Mouse (Mus musculus) small intestine, adult 2 months (tissue): Measurements from ENCODE around the gene Fank1.

Experiments
- CTCF ChIP-seq: fragments of 200-500 bp; IDR thresholded peaks from 2 replicates; pipeline ENCODE4 v1.5.1; 2012; ENCODE audit warnings: low read depth, mild to moderate bottlenecking, control low read depth, inconsistent platforms, low read length, moderate library complexity, mixed read lengths; ENCODE audit not compliant: insufficient replicate concordance, insufficient read length; ENCODE audit errors: extremely low read depth
- POLR2A ChIP-seq: fragments of 200-500 bp; IDR thresholded peaks from 2 replicates; pipeline ENCODE4 v1.6.1; 2012; ENCODE audit warnings: low read depth, mild to moderate bottlenecking, control low read depth, inconsistent platforms, low read length, moderate library complexity

- no peak for TF ChIP-seq POLR2A
- TF ChIP-seq CTCF, result no peak
Measured at GRCm38 (mm10) chr7:133731971-133732645, 44.6 kb upstream of the Fank1 start.
